Mouse (Mus musculus) midbrain, postnatal 0 days (tissue): Measurements from ENCODE around the gene Sdhaf3. TPM values are rescaled to one million over a fixed set of nuclear protein-coding genes. Genes with fewer than 3 reads are reported as not detected.
A peak's percentile ranks its signal among the peaks of the same experiment; 100 is the strongest.

Experiments used
- ATAC-seq: fragments of 200-750 bp; cut with Nextera tagmentation; 2 replicates; pipeline ENCODE4 v1.8.0; 2017; ENCODE audit warnings: moderate number of reproducible peaks, mild to moderate bottlenecking, moderate TSS enrichment, moderate library complexity; ENCODE audit not compliant: low FRiP score
- DNase-seq: peaks from one replicate; pipeline ENCODE4 v3.0.0-alpha.2; 2015; ENCODE audit warnings: low spot score
- H3K27ac ChIP-seq: fragments of 300-500 bp; sonication (generic); 2 replicates; pipeline ENCODE4 v1.5.1; 2014; ENCODE audit warnings: low read depth, mild to moderate bottlenecking, low read length, mixed read lengths
- H3K27me3 ChIP-seq: fragments of 300-500 bp; sonication (generic); 2 replicates; pipeline ENCODE4 v1.6.1; 2014; ENCODE audit warnings: low read length, control low read depth, mixed read lengths; ENCODE audit not compliant: insufficient read depth
- H3K36me3 ChIP-seq: fragments of 300-500 bp; sonication (generic); 2 replicates; pipeline ENCODE4 v1.6.1; 2014; ENCODE audit warnings: low read length, control low read depth, mixed read lengths; ENCODE audit not compliant: insufficient read depth
- H3K4me1 ChIP-seq: fragments of 300-500 bp; sonication (generic); 2 replicates; pipeline ENCODE4 v1.6.1; 2014; ENCODE audit warnings: mild to moderate bottlenecking, control low read depth, antibody characterized with exemption, low read length, mixed read lengths; ENCODE audit not compliant: insufficient read depth
- H3K4me2 ChIP-seq: fragments of 300-500 bp; sonication (generic); 2 replicates; pipeline ENCODE4 v1.6.1; 2014; ENCODE audit warnings: low read depth, mild to moderate bottlenecking, low read length, mixed read lengths; ENCODE audit not compliant: poor library complexity, severe bottlenecking
- H3K4me3 ChIP-seq: fragments of 300-500 bp; sonication (generic); 2 replicates; pipeline ENCODE4 v1.5.1; 2014; ENCODE audit warnings: low read depth, mild to moderate bottlenecking, low read length, moderate library complexity
- H3K9ac ChIP-seq: fragments of 300-500 bp; sonication (generic); replicated peaks from 2 replicates; pipeline ENCODE4 v1.6.1; 2014; ENCODE audit warnings: mild to moderate bottlenecking, low read length, moderate library complexity, mixed read lengths; ENCODE audit not compliant: poor library complexity, severe bottlenecking
- H3K9me3 ChIP-seq: fragments of 300-500 bp; sonication (generic); 2 replicates; pipeline ENCODE4 v1.6.1; 2016; ENCODE audit warnings: low read length, control low read depth
- CTCF ChIP-seq: IDR thresholded peaks from 2 replicates; pipeline ENCODE4 v1.5.1; 2016; ENCODE audit warnings: antibody characterized with exemption, mild to moderate bottlenecking
- WGBS: fragments of 180-500 bp; shearing (Covaris S2); extraction: QIAGEN DNeasy Blood & Tissue Kit; methylation state at CpG from one replicate; pipeline ENCODE4 v1.1.7; 2014; 5-methylcytosine and 5-hydroxymethylcytosine counted together
- polyA plus RNA-seq: library from polyadenylated mRNA; unstranded; fragments of >200 nt; fragmentation: Nextera tagmentation; extraction: Ambion mirVana; gene quantifications from 2 replicates; pipeline ENCODE4 v1.2.1, GENCODE M21; 2015
- total RNA-seq: library from RNA; depleted of rRNA; stranded (reverse); fragments of >200 nt; gene quantifications from 2 replicates; pipeline ENCODE4 v1.2.3, GENCODE M21; 2014

Sdhaf3 gene
- total and polyA plus RNA-seq, 2 experiments from 2014 or later, result 5.5 TPM

DNA sequence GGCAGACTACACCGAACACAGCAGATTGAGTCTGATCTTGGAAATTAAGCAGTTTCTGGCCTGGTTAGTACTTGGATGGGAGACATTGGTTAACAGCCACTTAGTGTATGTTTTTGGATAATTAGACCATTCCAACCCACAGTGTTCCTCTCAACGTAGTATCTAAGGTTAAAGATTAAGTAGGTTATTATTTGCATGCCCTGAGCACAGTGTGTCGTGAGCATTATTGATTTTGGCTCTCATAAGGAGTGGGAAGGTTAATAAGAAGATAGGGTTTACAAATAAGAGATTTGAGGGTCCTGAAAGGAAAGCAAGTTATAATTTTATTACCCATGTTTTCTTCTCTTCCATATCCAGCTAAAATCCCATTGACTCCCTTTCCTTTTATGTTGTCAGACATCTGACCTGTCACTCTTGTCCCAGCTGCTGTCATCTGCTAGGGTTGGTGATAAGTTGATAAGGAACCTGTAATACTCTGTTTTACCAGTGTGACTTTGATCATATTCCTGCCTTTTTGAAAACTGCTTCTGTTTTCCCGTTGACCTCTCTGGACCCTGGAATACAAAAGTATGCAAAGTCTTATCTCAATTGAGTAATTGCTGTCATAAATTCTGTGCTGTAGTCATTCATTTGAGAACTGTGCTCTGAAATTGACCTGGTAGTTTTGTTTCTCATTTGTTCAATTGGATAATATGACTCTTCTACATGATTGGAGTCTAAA, 41.6 kb downstream of the Sdhaf3 start:
- 86% methylated on average over 4 of the region's 4 CpGs for WGBS
- Histone ChIP-seq H3K9me3 (no peaks in the 10 kb centered on the region), H3K4me3 (no peak overlapping the region), H3K27ac (no peak overlapping the region), H3K36me3 (no peaks in the 10 kb centered on the region), H3K27me3 (no peaks in the 10 kb centered on the region), H3K9ac (no peak overlapping the region), H3K4me1 (no peaks in the 10 kb centered on the region), H3K4me2 (no peak overlapping the region)
- DNase-seq (no peak), ATAC-seq (no peak)
- TF ChIP-seq CTCF, result no peak

DNA sequence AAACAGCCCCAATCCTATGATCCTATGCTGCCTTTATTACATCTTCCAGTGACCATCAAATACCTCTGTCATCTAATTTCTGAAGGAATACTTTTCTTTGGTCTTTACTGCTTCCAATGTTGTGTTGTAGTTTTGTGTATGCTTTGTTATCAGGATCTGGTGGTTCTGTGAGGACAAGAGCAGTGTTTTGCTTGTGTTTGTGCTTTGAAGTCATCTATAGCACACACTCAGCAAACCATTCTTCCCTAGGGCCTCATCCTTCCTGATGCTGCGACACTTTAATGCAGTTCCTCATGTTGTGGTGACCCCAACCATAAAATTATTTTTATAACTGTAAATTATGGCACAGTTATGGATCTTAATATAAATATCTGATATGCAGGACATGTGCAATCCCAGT, 42.2 kb downstream of the Sdhaf3 start:
- Histone ChIP-seq H3K4me1 (no peaks in the 10 kb centered on the region), H3K9ac (no peak overlapping the region)
- no peak for TF ChIP-seq CTCF

DNA sequence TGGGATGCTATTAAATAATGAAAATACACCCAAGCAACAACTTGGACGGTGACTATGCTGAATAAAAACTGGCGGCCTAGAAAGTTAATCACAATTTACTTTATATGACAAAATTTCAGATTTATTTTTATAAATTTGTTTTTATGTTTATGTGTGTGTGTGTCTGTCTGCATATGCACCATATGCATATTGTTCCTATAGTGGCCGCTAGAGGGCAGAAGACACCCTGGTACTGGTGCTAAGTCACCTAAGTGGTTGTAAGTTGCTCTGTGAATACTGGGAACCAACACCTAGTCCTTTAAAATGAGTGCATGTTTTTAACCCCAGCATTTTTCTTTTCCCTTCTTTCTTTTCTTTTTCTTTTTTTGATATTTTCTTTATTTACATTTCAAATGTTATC, 43.2 kb downstream of the Sdhaf3 start:
- H3K4me3 ChIP-seq, result no peak overlapping the region
- no peaks in the 10 kb centered on the region for H3K9me3 ChIP-seq
- no peaks in the 10 kb centered on the region for H3K36me3 ChIP-seq
- no peak overlapping the region for H3K9ac ChIP-seq
- H3K27ac ChIP-seq, result no peak overlapping the region
- DNase-seq (no peak), ATAC-seq (no peak)
- TF ChIP-seq CTCF, result no peak
- no peaks in the 10 kb centered on the region for H3K4me1 ChIP-seq
- 91% methylated on average over 3 of the region's 3 CpGs for WGBS
- no peak overlapping the region for H3K4me2 ChIP-seq
- H3K27me3 ChIP-seq, result no peaks in the 10 kb centered on the region

More for the DNA sequence above, 42.2 kb downstream of the Sdhaf3 start:
- Histone ChIP-seq H3K27ac (no peak overlapping the region), H3K4me2 (no peak overlapping the region), H3K9me3 (no peaks in the 10 kb centered on the region), H3K4me3 (no peak overlapping the region), H3K36me3 (no peaks in the 10 kb centered on the region), H3K27me3 (no peaks in the 10 kb centered on the region)
- DNase-seq (no peak), ATAC-seq (no peak)
- WGBS, result 98% methylated on average over 1 of the region's 1 CpGs

DNA sequence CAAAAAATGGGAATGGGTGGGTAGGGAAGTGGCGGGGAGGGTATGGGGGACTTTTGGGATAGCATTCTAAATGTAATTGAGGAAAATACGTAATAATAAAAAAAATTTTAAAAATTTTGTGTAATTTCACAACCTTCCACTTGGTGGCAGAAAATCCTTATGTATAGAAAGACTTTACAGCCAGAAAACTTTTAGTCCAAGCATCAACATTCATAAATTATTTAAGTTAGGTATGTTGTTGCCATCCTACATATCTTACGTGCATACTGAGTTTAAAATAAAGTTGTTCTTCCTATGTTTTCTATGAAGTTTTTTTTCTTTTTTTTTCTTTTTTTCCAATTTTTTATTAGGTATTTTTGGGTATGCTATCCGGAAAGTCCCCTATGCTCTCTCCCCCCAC, 47.3 kb downstream of the Sdhaf3 start:
- H3K27me3 ChIP-seq, result no peaks in the 10 kb centered on the region
- WGBS, result 76% methylated on average over 4 of the region's 4 CpGs
- no peak overlapping the region for H3K4me3 ChIP-seq
- H3K36me3 ChIP-seq, result no peaks in the 10 kb centered on the region
- no peaks in the 10 kb centered on the region for H3K4me1 ChIP-seq
- no peak overlapping the region for H3K9ac ChIP-seq
- no peak overlapping the region for H3K27ac ChIP-seq
- peak; percentile 37 for DNase-seq
- ATAC-seq, result peak; percentile 65; the same call in 1 of the 2 replicates
- H3K9me3 ChIP-seq, result no peaks in the 10 kb centered on the region
- TF ChIP-seq CTCF, result peak; percentile 59
- no peak overlapping the region for H3K4me2 ChIP-seq

DNA sequence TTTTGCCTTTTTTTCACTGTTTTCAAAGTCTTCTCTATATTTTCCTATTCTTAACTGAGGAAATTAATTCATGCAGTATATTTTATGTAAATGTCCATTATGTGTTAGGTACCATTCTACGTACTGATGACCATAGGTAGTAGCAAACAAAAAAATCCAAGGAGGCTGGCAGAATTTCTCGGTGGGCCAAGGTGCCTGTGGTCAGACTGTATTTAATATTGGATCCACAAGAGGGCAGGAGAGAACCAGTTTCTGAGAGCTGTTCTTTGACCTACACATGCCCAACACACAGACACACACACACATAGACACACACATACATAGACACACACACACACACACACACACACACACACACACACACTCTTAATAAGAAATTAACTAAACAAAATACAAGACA, 48.2 kb downstream of the Sdhaf3 start:
- H3K27ac ChIP-seq, result no peak overlapping the region
- H3K9me3 ChIP-seq, result no peaks in the 10 kb centered on the region
- H3K36me3 ChIP-seq, result no peaks in the 10 kb centered on the region
- peak; percentile 77 for TF ChIP-seq CTCF
- peak; percentile 47; the same call in 1 of the 2 replicates for ATAC-seq
- no peak overlapping the region for H3K4me3 ChIP-seq
- no peaks in the 10 kb centered on the region for H3K27me3 ChIP-seq
- no peak overlapping the region for H3K9ac ChIP-seq
- H3K4me1 ChIP-seq, result no peaks in the 10 kb centered on the region
- H3K4me2 ChIP-seq, result no peak overlapping the region
- WGBS, result 68% methylated on average over 2 of the region's 2 CpGs
- peak; percentile 63 for DNase-seq

DNA sequence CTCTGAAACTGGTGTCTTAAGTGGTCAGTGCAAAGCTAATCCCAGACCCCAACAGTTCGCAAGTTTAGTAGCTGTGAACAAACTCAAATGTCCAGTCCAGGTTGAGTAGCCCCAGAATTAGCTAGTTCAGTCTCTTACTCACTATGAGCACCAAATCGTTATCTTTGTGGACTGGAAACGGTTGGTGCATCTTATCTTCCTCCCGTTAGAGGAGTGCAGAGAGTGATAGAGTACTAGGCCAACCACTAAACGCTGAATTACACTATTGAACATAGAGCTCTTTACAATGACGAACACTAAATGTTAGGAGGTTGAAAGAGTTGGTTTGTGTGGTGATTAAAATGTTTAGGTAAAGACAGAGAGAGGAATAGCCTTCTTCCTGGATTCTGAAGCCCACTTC, 82.3 kb downstream of the Sdhaf3 start:
- no peak for ATAC-seq
- Histone ChIP-seq H3K36me3 (no peaks in the 10 kb centered on the region), H3K4me2 (no peak overlapping the region), H3K4me3 (no peak overlapping the region), H3K4me1 (no peaks in the 10 kb centered on the region), H3K27ac (no peak overlapping the region), H3K9me3 (no peaks in the 10 kb centered on the region), H3K27me3 (no peaks in the 10 kb centered on the region), H3K9ac (no peak overlapping the region)
- DNase-seq, result no peak
- no peak for TF ChIP-seq CTCF
- 94% methylated on average over 6 of the region's 6 CpGs for WGBS
